Mouse (Mus musculus): ENCODE results near the gene Hydin. TPM values are rescaled to one million over a fixed set of nuclear protein-coding genes. Genes with fewer than 3 reads are reported as not detected.
A peak's percentile ranks its signal among the peaks of the same experiment; 100 is the strongest.

The Hydin gene
- polyA plus RNA-seq, 1 experiment from 2014 or later, result 0.32 TPM

GRCm38 (mm10) chr8:110477256-110477655 is 210.5 kb downstream of the Hydin start:
- Histone ChIP-seq H3K27me3 (replicated peaks; ENCODE audit: control insufficient read depth, insufficient read depth, low read length) (no peaks in the 10 kb centered on the region), H3K36me3 (ENCODE audit: control insufficient read depth, insufficient read depth, low read length) (no peaks in the 10 kb centered on the region)
- 83% methylated on average over 6 of the region's 6 CpGs for WGBS

GRCm38 (mm10) chr8:110478576-110478975 is 211.8 kb downstream of the Hydin start:
- no peak overlapping the region for H3K27ac ChIP-seq (replicated peaks; ENCODE audit: low read depth, low read length)
- no peaks in the 10 kb centered on the region for H3K9me3 ChIP-seq (ENCODE audit: control insufficient read depth, low read length)
- H3K9ac ChIP-seq (ENCODE audit: low read depth, low read length), result no peak overlapping the region
- WGBS, result 27% methylated on average over 6 of the region's 6 CpGs
- no peaks in the 10 kb centered on the region for H3K27me3 ChIP-seq (replicated peaks; ENCODE audit: control insufficient read depth, insufficient read depth, low read length)
- no peaks in the 10 kb centered on the region for H3K36me3 ChIP-seq (ENCODE audit: control insufficient read depth, insufficient read depth, low read length)
- H3K4me2 ChIP-seq (ENCODE audit: low read depth, low read length), result no peak overlapping the region
- ATAC-seq (ENCODE audit: low read depth) (no peak), DNase-seq (ENCODE audit: low spot score) (peak; percentile 60)
- H3K4me1 ChIP-seq (ENCODE audit: control insufficient read depth, insufficient read depth, low read length), result no peaks in the 10 kb centered on the region; the same call in 1 of the 2 replicates
- no peak overlapping the region for H3K4me3 ChIP-seq (ENCODE audit: low read depth, low read length)

More at GRCm38 (mm10) chr8:110477256-110477655, 210.5 kb downstream of the Hydin start:
- no peak overlapping the region for H3K4me2 ChIP-seq (ENCODE audit: low read depth, low read length)
- H3K4me3 ChIP-seq (ENCODE audit: low read depth, low read length), result no peak overlapping the region
- H3K27ac ChIP-seq (replicated peaks; ENCODE audit: low read depth, low read length), result no peak overlapping the region
- DNase-seq (ENCODE audit: low spot score) (no peak), ATAC-seq (ENCODE audit: low read depth) (no peak)
- H3K9me3 ChIP-seq (ENCODE audit: control insufficient read depth, low read length), result no peaks in the 10 kb centered on the region
- H3K9ac ChIP-seq (ENCODE audit: low read depth, low read length), result no peak overlapping the region
- H3K4me1 ChIP-seq (ENCODE audit: control insufficient read depth, insufficient read depth, low read length), result no peaks in the 10 kb centered on the region; the same call in 1 of the 2 replicates

- no peaks in the 10 kb centered on the region for H3K27me3 ChIP-seq (replicated peaks; ENCODE audit: control insufficient read depth, insufficient read depth, low read length)
- no peak for DNase-seq (ENCODE audit: low spot score)
- H3K9me3 ChIP-seq (ENCODE audit: control insufficient read depth, low read length), result no peaks in the 10 kb centered on the region
- WGBS, result 68% methylated on average over 12 of the region's 12 CpGs
- no peak overlapping the region for H3K4me3 ChIP-seq (ENCODE audit: low read depth, low read length)
- H3K9ac ChIP-seq (ENCODE audit: low read depth, low read length), result no peak overlapping the region
- H3K4me2 ChIP-seq (ENCODE audit: low read depth, low read length), result no peak overlapping the region
- H3K27ac ChIP-seq (replicated peaks; ENCODE audit: low read depth, low read length), result no peak overlapping the region
- H3K4me1 ChIP-seq (ENCODE audit: control insufficient read depth, insufficient read depth, low read length), result no peaks in the 10 kb centered on the region; the same call in 1 of the 2 replicates
- no peaks in the 10 kb centered on the region for H3K36me3 ChIP-seq (ENCODE audit: control insufficient read depth, insufficient read depth, low read length)
- ATAC-seq (ENCODE audit: low read depth), result no peak
Observed at GRCm38 (mm10) chr8:110479401-110479800, 212.6 kb downstream of the Hydin start.

GRCm38 (mm10) chr8:110482275-110482674 is 215.5 kb downstream of the Hydin start:
- H3K4me1 ChIP-seq (ENCODE audit: control insufficient read depth, insufficient read depth, low read length), result no peaks in the 10 kb centered on the region; the same call in 1 of the 2 replicates
- no peaks in the 10 kb centered on the region for H3K27me3 ChIP-seq (replicated peaks; ENCODE audit: control insufficient read depth, insufficient read depth, low read length)
- no peak overlapping the region for H3K9ac ChIP-seq (ENCODE audit: low read depth, low read length)
- no peak overlapping the region for H3K27ac ChIP-seq (replicated peaks; ENCODE audit: low read depth, low read length)
- DNase-seq (ENCODE audit: low spot score) (peak; percentile 20), ATAC-seq (ENCODE audit: low read depth) (no peak)
- no peaks in the 10 kb centered on the region for H3K9me3 ChIP-seq (ENCODE audit: control insufficient read depth, low read length)
- 5% methylated on average over 3 of the region's 3 CpGs for WGBS
- no peak overlapping the region for H3K4me2 ChIP-seq (ENCODE audit: low read depth, low read length)
- H3K4me3 ChIP-seq (ENCODE audit: low read depth, low read length), result no peak overlapping the region
- H3K36me3 ChIP-seq (ENCODE audit: control insufficient read depth, insufficient read depth, low read length), result no peaks in the 10 kb centered on the region

GRCm38 (mm10) chr8:110485234-110485633 is 218.5 kb downstream of the Hydin start:
- 92% methylated on average over 13 of the region's 13 CpGs for WGBS
- no peak overlapping the region for H3K4me3 ChIP-seq (ENCODE audit: low read depth, low read length)
- H3K4me2 ChIP-seq (ENCODE audit: low read depth, low read length), result no peak overlapping the region
- H3K27ac ChIP-seq (replicated peaks; ENCODE audit: low read depth, low read length), result no peak overlapping the region
- ATAC-seq (ENCODE audit: low read depth), result no peak
- no peak for DNase-seq (ENCODE audit: low spot score)
- H3K4me1 ChIP-seq (ENCODE audit: control insufficient read depth, insufficient read depth, low read length), result no peaks in the 10 kb centered on the region; the same call in 1 of the 2 replicates
- no peaks in the 10 kb centered on the region for H3K36me3 ChIP-seq (ENCODE audit: control insufficient read depth, insufficient read depth, low read length)
- no peaks in the 10 kb centered on the region for H3K27me3 ChIP-seq (replicated peaks; ENCODE audit: control insufficient read depth, insufficient read depth, low read length)
- H3K9me3 ChIP-seq (ENCODE audit: control insufficient read depth, low read length), result no peaks in the 10 kb centered on the region
- H3K9ac ChIP-seq (ENCODE audit: low read depth, low read length), result no peak overlapping the region

- no peak overlapping the region for H3K4me2 ChIP-seq (ENCODE audit: low read depth, low read length)
- 69% methylated on average over 13 of the region's 13 CpGs for WGBS
- no peaks in the 10 kb centered on the region for H3K27me3 ChIP-seq (replicated peaks; ENCODE audit: control insufficient read depth, insufficient read depth, low read length)
- ATAC-seq (ENCODE audit: low read depth), result peak; percentile 53; the same call in 1 of the 2 replicates
- no peak overlapping the region for H3K4me3 ChIP-seq (ENCODE audit: low read depth, low read length)
- H3K27ac ChIP-seq (replicated peaks; ENCODE audit: low read depth, low read length), result no peak overlapping the region
- H3K36me3 ChIP-seq (ENCODE audit: control insufficient read depth, insufficient read depth, low read length), result no peaks in the 10 kb centered on the region
- no peaks in the 10 kb centered on the region; the same call in 1 of the 2 replicates for H3K4me1 ChIP-seq (ENCODE audit: control insufficient read depth, insufficient read depth, low read length)
- H3K9ac ChIP-seq (ENCODE audit: low read depth, low read length), result no peak overlapping the region
- H3K9me3 ChIP-seq (ENCODE audit: control insufficient read depth, low read length), result no peaks in the 10 kb centered on the region
- peak; percentile 40 for DNase-seq (ENCODE audit: low spot score)
Observed at GRCm38 (mm10) chr8:110486020-110486419, 219.2 kb downstream of the Hydin start.

GRCm38 (mm10) chr8:110487644-110488043 is 220.9 kb downstream of the Hydin start:
- H3K27ac ChIP-seq (replicated peaks; ENCODE audit: low read depth, low read length), result no peak overlapping the region
- no peak overlapping the region for H3K9ac ChIP-seq (ENCODE audit: low read depth, low read length)
- H3K4me1 ChIP-seq (ENCODE audit: control insufficient read depth, insufficient read depth, low read length), result no peaks in the 10 kb centered on the region
- H3K9me3 ChIP-seq (ENCODE audit: control insufficient read depth, low read length), result no peaks in the 10 kb centered on the region
- WGBS, result 96% methylated on average over 6 of the region's 6 CpGs
- no peaks in the 10 kb centered on the region for H3K27me3 ChIP-seq (replicated peaks; ENCODE audit: control insufficient read depth, insufficient read depth, low read length)
- DNase-seq (ENCODE audit: low spot score) (no peak), ATAC-seq (ENCODE audit: low read depth) (no peak)
- H3K4me3 ChIP-seq (ENCODE audit: low read depth, low read length), result no peak overlapping the region
- no peak overlapping the region for H3K4me2 ChIP-seq (ENCODE audit: low read depth, low read length)
- no peaks in the 10 kb centered on the region for H3K36me3 ChIP-seq (ENCODE audit: control insufficient read depth, insufficient read depth, low read length)

- DNase-seq (ENCODE audit: low spot score), result no peak
- Histone ChIP-seq H3K9ac (ENCODE audit: low read depth, low read length) (no peak overlapping the region), H3K4me3 (ENCODE audit: low read depth, low read length) (no peak overlapping the region), H3K27me3 (replicated peaks; ENCODE audit: control insufficient read depth, insufficient read depth, low read length) (no peaks in the 10 kb centered on the region), H3K36me3 (ENCODE audit: control insufficient read depth, insufficient read depth, low read length) (no peaks in the 10 kb centered on the region), H3K4me1 (ENCODE audit: control insufficient read depth, insufficient read depth, low read length) (no peaks in the 10 kb centered on the region), H3K27ac (replicated peaks; ENCODE audit: low read depth, low read length) (no peak overlapping the region), H3K9me3 (ENCODE audit: control insufficient read depth, low read length) (no peaks in the 10 kb centered on the region), H3K4me2 (ENCODE audit: low read depth, low read length) (no peak overlapping the region)
- no peak for ATAC-seq (ENCODE audit: low read depth)
- WGBS, result 74% methylated on average over 4 of the region's 4 CpGs
Observed at GRCm38 (mm10) chr8:110489344-110489743, 222.6 kb downstream of the Hydin start.

GRCm38 (mm10) chr8:110491118-110491517 is 224.3 kb downstream of the Hydin start:
- Histone ChIP-seq H3K36me3 (ENCODE audit: control insufficient read depth, insufficient read depth, low read length) (no peaks in the 10 kb centered on the region), H3K27ac (replicated peaks; ENCODE audit: low read depth, low read length) (no peak overlapping the region), H3K4me1 (ENCODE audit: control insufficient read depth, insufficient read depth, low read length) (no peaks in the 10 kb centered on the region), H3K9ac (ENCODE audit: low read depth, low read length) (no peak overlapping the region), H3K9me3 (ENCODE audit: control insufficient read depth, low read length) (no peaks in the 10 kb centered on the region), H3K4me3 (ENCODE audit: low read depth, low read length) (no peak overlapping the region), H3K4me2 (ENCODE audit: low read depth, low read length) (no peak overlapping the region), H3K27me3 (replicated peaks; ENCODE audit: control insufficient read depth, insufficient read depth, low read length) (no peaks in the 10 kb centered on the region)
- WGBS, result 87% methylated on average over 5 of the region's 5 CpGs
- DNase-seq (ENCODE audit: low spot score), result no peak
- no peak for ATAC-seq (ENCODE audit: low read depth)
